Mouse (Mus musculus) forebrain, embryonic 11.5 days (tissue): Measurements from ENCODE around the gene Ralgapa1. TPM values are rescaled to one million over a fixed set of nuclear protein-coding genes. Genes with fewer than 3 reads are reported as not detected.
A peak's percentile ranks its signal among the peaks of the same experiment; 100 is the strongest.
"Not testable (repeated sequence)": the region's sequence is repeated elsewhere in the genome, so short reads cannot be mapped to it uniquely, and the experiment has no call there.

Experiments
- ATAC-seq: fragments of 200-750 bp; cut with Nextera tagmentation; replicated peaks from 2 replicates; pipeline ENCODE4 v1.8.0; 2017; ENCODE audit warnings: moderate TSS enrichment; ENCODE audit not compliant: low FRiP score
- DNase-seq: peaks from one replicate; pipeline ENCODE4 v3.0.0-alpha.2; 2017; ENCODE audit warnings: low spot score
- H3K27ac ChIP-seq: fragments of 300-500 bp; sonication (generic); 2 replicates; pipeline ENCODE4 v1.5.1; 2014; ENCODE audit warnings: low read depth, low read length
- H3K27me3 ChIP-seq: fragments of 300-500 bp; sonication (generic); 2 replicates; pipeline ENCODE4 v1.6.1; 2014; ENCODE audit warnings: mild to moderate bottlenecking, low read length, mixed read lengths; ENCODE audit not compliant: control insufficient read depth, insufficient read depth
- H3K36me3 ChIP-seq: fragments of 300-500 bp; sonication (generic); 2 replicates; pipeline ENCODE4 v1.6.1; 2014; ENCODE audit warnings: mild to moderate bottlenecking, low read length, moderate library complexity, mixed read lengths; ENCODE audit not compliant: control insufficient read depth, insufficient read depth
- H3K4me1 ChIP-seq: fragments of 300-500 bp; sonication (generic); replicated peaks from 2 replicates; pipeline ENCODE4 v1.6.1; 2014; ENCODE audit warnings: low read length, mixed read lengths; ENCODE audit not compliant: control insufficient read depth, insufficient read depth
- H3K4me2 ChIP-seq: fragments of 300-500 bp; sonication (generic); 2 replicates; pipeline ENCODE4 v1.6.1; 2014; ENCODE audit warnings: low read depth, mild to moderate bottlenecking, low read length, moderate library complexity, mixed read lengths; ENCODE audit not compliant: severe bottlenecking
- H3K4me3 ChIP-seq: fragments of 300-500 bp; sonication (generic); 2 replicates; pipeline ENCODE4 v1.5.1; 2014; ENCODE audit warnings: low read depth, low read length
- H3K9ac ChIP-seq: fragments of 300-500 bp; sonication (generic); 2 replicates; pipeline ENCODE4 v1.6.1; 2014; ENCODE audit warnings: low read length
- H3K9me3 ChIP-seq: fragments of 300-500 bp; sonication (generic); 2 replicates; pipeline ENCODE4 v1.6.1; 2016; ENCODE audit warnings: low read length, mixed read lengths; ENCODE audit not compliant: control insufficient read depth
- WGBS: fragments of 180-500 bp; shearing (Covaris S2); extraction: QIAGEN DNeasy Blood & Tissue Kit; methylation state at CpG from one replicate; pipeline ENCODE4 v1.1.7; 2014; 5-methylcytosine and 5-hydroxymethylcytosine counted together
- polyA plus RNA-seq: library from polyadenylated mRNA; unstranded; fragments of >200 nt; fragmentation: Nextera tagmentation; extraction: Ambion mirVana; gene quantifications from 2 replicates; pipeline ENCODE4 v1.2.1, GENCODE M21; 2014

The Ralgapa1 gene
- polyA plus RNA-seq, 1 experiment from 2014 or later: 17.9 TPM

DNA sequence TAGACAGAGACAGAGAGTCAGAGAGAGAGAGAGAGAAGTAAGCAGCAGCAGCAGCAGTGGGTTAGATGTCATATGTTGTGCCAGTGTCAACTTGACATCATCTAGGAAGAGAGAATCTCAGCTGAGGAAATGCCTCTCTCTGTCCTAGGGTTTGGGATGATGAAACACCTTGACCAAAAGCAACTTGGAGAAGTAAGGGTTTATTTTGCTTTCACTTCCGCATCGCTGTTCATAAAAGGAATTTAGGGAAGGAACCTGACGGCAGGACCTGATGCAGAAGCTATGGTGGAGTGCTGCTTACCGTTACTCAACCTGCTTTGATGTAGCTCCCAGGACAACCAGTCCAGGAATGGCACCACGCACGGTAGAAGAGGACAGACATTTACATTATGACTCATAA is 3.1 kb upstream of the Ralgapa1 start:
- Histone ChIP-seq H3K9me3 (no peaks in the 10 kb centered on the region), H3K9ac (no peak overlapping the region), H3K4me1 (no peaks in the 10 kb centered on the region), H3K4me2 (no peak overlapping the region), H3K27ac (no peak overlapping the region), H3K36me3 (no peaks in the 10 kb centered on the region), H3K27me3 (no peaks in the 10 kb centered on the region), H3K4me3 (no peak overlapping the region)
- WGBS: 87% methylated on average over 6 of the region's 6 CpGs
- no peak for ATAC-seq
- DNase-seq: no peak

- Histone ChIP-seq H3K4me3 (peak overlapping the region; percentile 91), H3K9me3 (no peaks in the 10 kb centered on the region), H3K27me3 (no peaks in the 10 kb centered on the region), H3K27ac (peak overlapping the region; percentile 90), H3K4me2 (peak overlapping the region; percentile 81), H3K9ac (peak overlapping the region; percentile 90), H3K4me1 (0 out of 2 replicates have a peak, but pooled peaks cover 2% of the 10 kb centered on the region), H3K36me3 (no peaks in the 10 kb centered on the region)
- DNase-seq: no peak
- peak; percentile 67 for ATAC-seq
- under 1% methylated on average over 35 of the region's 35 CpGs for WGBS
Measured at GRCm38 (mm10) chr12:55820119-55820660, 777 bp downstream of the Ralgapa1 start.

DNA sequence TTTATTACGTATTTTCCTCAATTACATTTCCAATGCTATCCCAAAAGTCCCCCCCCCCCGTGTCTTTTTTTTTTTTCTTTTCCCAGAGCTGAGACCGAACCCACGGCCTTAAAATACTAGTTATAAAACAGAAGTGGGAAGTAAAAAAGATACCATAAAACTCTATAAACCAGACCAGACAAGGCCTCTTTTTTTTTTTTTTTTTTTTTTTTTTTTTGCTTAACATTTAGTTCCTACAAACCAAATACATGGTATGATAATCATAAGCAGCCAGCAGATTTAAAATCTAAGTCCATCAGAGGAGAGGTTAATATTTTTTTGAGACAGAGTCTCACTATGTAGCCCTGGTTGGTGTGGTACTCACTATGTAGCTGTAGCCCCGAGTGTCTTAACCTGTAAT is 4.5 kb downstream of the Ralgapa1 start:
- no peak overlapping the region for H3K4me2 ChIP-seq
- 0 out of 2 replicates have a peak, but pooled peaks cover 2% of the 10 kb centered on the region for H3K4me1 ChIP-seq
- ATAC-seq: no peak
- no peak overlapping the region for H3K9ac ChIP-seq
- 93% methylated on average over 5 of the region's 5 CpGs for WGBS
- H3K9me3 ChIP-seq: no peaks in the 10 kb centered on the region
- H3K27ac ChIP-seq: no peak overlapping the region
- H3K27me3 ChIP-seq: no peaks in the 10 kb centered on the region
- no peak for DNase-seq
- H3K36me3 ChIP-seq: no peaks in the 10 kb centered on the region
- H3K4me3 ChIP-seq: no peak overlapping the region

GRCm38 (mm10) chr12:55805035-55805434 is 15.9 kb downstream of the Ralgapa1 start:
- no peak overlapping the region for H3K27ac ChIP-seq
- DNase-seq: no peak

GRCm38 (mm10) chr12:55801131-55801530 is 19.8 kb downstream of the Ralgapa1 start:
- DNase-seq (no peak), ATAC-seq (no peak)
- Histone ChIP-seq H3K9ac (no peak overlapping the region), H3K4me1 (no peaks in the 10 kb centered on the region), H3K9me3 (no peaks in the 10 kb centered on the region), H3K36me3 (no peaks in the 10 kb centered on the region), H3K27me3 (no peaks in the 10 kb centered on the region), H3K27ac (no peak overlapping the region), H3K4me3 (no peak overlapping the region), H3K4me2 (no peak overlapping the region)
- WGBS: 90% methylated on average over 4 of the region's 4 CpGs

More at GRCm38 (mm10) chr12:55805035-55805434, 15.9 kb downstream of the Ralgapa1 start:
- Histone ChIP-seq H3K27me3 (no peaks in the 10 kb centered on the region), H3K36me3 (no peaks in the 10 kb centered on the region), H3K4me2 (no peak overlapping the region), H3K4me3 (no peak overlapping the region), H3K9ac (no peak overlapping the region), H3K4me1 (no peaks in the 10 kb centered on the region), H3K9me3 (no peaks in the 10 kb centered on the region)
- no peak for ATAC-seq
- WGBS: 73% methylated on average over 3 of the region's 3 CpGs

GRCm38 (mm10) chr12:55800144-55800543 is 20.8 kb downstream of the Ralgapa1 start:
- Histone ChIP-seq H3K4me2 (no peak overlapping the region), H3K4me1 (no peaks in the 10 kb centered on the region), H3K36me3 (no peaks in the 10 kb centered on the region), H3K27ac (no peak overlapping the region), H3K4me3 (no peak overlapping the region), H3K9me3 (no peaks in the 10 kb centered on the region), H3K9ac (no peak overlapping the region), H3K27me3 (no peaks in the 10 kb centered on the region)
- DNase-seq (no peak), ATAC-seq (no peak)
- 90% methylated on average over 5 of the region's 5 CpGs for WGBS

DNA sequence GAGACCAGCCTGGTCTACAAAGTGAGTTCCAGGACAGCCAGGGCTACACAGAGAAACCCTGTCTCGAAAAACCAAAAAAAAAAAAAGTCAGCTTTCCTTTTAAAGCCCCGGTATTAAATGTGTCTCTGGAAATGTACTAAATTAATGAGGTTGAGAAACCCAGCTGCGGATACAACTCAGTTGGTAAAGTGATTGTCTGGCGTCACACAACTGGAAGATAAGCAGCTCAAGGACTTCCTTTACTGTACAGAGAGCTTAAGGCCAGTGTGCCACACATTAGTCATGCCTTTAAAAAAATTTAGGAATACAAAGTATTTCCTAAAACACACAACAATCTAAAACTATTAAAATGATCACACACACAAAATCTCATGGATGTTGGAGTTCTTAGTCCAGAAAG is 22.2 kb downstream of the Ralgapa1 start:
- H3K27me3 ChIP-seq: no peaks in the 10 kb centered on the region
- DNase-seq: no peak
- ATAC-seq: no peak
- H3K36me3 ChIP-seq: no peaks in the 10 kb centered on the region
- no peaks in the 10 kb centered on the region for H3K9me3 ChIP-seq
- H3K27ac ChIP-seq: no peak overlapping the region
- no peaks in the 10 kb centered on the region for H3K4me1 ChIP-seq
- H3K9ac ChIP-seq: no peak overlapping the region
- no peak overlapping the region for H3K4me3 ChIP-seq
- WGBS: 93% methylated on average over 4 of the region's 4 CpGs
- no peak overlapping the region for H3K4me2 ChIP-seq

- Histone ChIP-seq H3K27ac (no peak overlapping the region), H3K4me1 (no peaks in the 10 kb centered on the region), H3K4me2 (no peak overlapping the region), H3K9ac (no peak overlapping the region), H3K4me3 (no peak overlapping the region), H3K36me3 (no peaks in the 10 kb centered on the region), H3K27me3 (no peaks in the 10 kb centered on the region), H3K9me3 (no peaks in the 10 kb centered on the region)
- no peak for DNase-seq
- 92% methylated on average over 3 of the region's 3 CpGs for WGBS
- no peak for ATAC-seq
Measured at GRCm38 (mm10) chr12:55797103-55797502, 23.9 kb downstream of the Ralgapa1 start.

- not testable (repeated sequence) for H3K4me1 ChIP-seq, H3K27me3 ChIP-seq, H3K4me2 ChIP-seq, H3K36me3 ChIP-seq, H3K9me3 ChIP-seq, H3K9ac ChIP-seq, ATAC-seq, DNase-seq, H3K27ac ChIP-seq, H3K4me3 ChIP-seq
- WGBS: 80% methylated on average over 4 of the region's 4 CpGs
Measured at GRCm38 (mm10) chr12:55794485-55794884, 26.5 kb downstream of the Ralgapa1 start.
